In the genomic region with DNA sequence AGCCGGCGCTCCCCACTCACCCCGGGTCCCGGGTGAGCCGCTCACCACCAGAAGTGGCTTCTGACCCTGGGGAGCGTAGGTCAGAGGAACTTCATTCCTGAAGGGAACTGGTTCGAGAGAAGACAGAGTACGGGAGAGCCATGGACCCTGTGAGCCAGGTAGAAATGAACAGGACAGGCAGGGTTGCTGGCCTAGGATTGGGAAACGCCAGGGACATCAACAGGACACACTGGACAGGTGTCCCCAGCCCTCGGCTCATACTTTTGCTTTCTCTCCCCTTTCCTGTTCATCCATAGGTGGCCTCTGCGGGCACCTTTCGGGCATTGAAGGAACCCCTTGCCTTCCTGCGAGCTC, we compare ENCODE assay signal across 12 mouse cellular contexts. TPM values are rescaled to one million over a fixed set of nuclear protein-coding genes. Genes with fewer than 3 reads are reported as not detected.
A peak's percentile ranks its signal among the peaks of the same experiment; 100 is the strongest.
DNase-seq lines count a peak whose midpoint lies in the region; ATAC-seq and TF ChIP-seq lines count a peak whose summit lies in the region.
"Had no signal": no experiment of that assay in that cellular context is flagged by ENCODE, and none has a peak within 500 bp of the region (broad histone marks: within the 10 kb centered on the region; RNA-seq: fewer than 3 reads in every experiment).

No protein-coding gene starts in this region.

- no peak for ATAC-seq in liver, embryonic 13.5 days (ENCODE audit: low read depth)

- peak overlapping the region; percentile 56 for H3K4me3 ChIP-seq in heart, embryonic 10.5 days
- no peak overlapping the region for H3K4me3 ChIP-seq in heart, adult 2 months
- H3K4me3 ChIP-seq in testis, adult 2 months (ENCODE audit: control insufficient read depth, low read depth, low read length), result peak overlapping the region; percentile 23; the same call in 1 of the 2 replicates
- H3K4me3 ChIP-seq in liver, embryonic 13.5 days (replicated peaks), result peak overlapping the region; percentile 12; the same call in 1 of the 2 replicates
- H3K4me3 ChIP-seq: megakaryocyte, embryonic 14.5 days had no signal

- WGBS in heart, embryonic 10.5 days, result 16% methylated on average over 13 of the region's 13 CpGs
- WGBS in heart, adult 2 months, result 12% methylated on average over 13 of the region's 13 CpGs
- WGBS in liver, embryonic 13.5 days (ENCODE audit: insufficient replicate concordance), result 17% methylated on average over 13 of the region's 13 CpGs

- TF ChIP-seq POLR2A in heart, adult 2 months (IDR thresholded peaks at IDR 0.05; ENCODE audit: insufficient read depth, low read depth, low read length), result no peak
- no peak for TF ChIP-seq POLR2A in testis, adult 2 months (IDR thresholded peaks at IDR 0.05; ENCODE audit: control insufficient read depth, low read depth, low read length)

- no peak for TF ChIP-seq CTCF in heart, adult 2 months (IDR thresholded peaks at IDR 0.05)
- TF ChIP-seq CTCF in testis, adult 2 months (IDR thresholded peaks at IDR 0.05; ENCODE audit: control insufficient read depth, insufficient read depth, insufficient replicate concordance, low read depth, low read length), result no peak

- TF ChIP-seq EP300 in heart, adult 2 months (IDR thresholded peaks at IDR 0.05; ENCODE audit: insufficient read depth, low read depth, low read length), result no peak

- H3K9me3 ChIP-seq in heart, embryonic 10.5 days, result no peaks in the 10 kb centered on the region
- no peaks in the 10 kb centered on the region for H3K9me3 ChIP-seq in liver, embryonic 13.5 days (replicated peaks)

- peak overlapping the region; percentile 35 for H3K4me2 ChIP-seq in liver, embryonic 13.5 days

- H3K4me1 ChIP-seq in heart, embryonic 10.5 days, result peaks cover 10% of the 10 kb centered on the region; the same call in 1 of the 2 replicates
- no peaks in the 10 kb centered on the region for H3K4me1 ChIP-seq in heart, adult 2 months (ENCODE audit: control insufficient read depth, insufficient read depth, low read length)
- no peaks in the 10 kb centered on the region; the same call in 1 of the 2 replicates for H3K4me1 ChIP-seq in testis, adult 2 months (ENCODE audit: control insufficient read depth, insufficient read depth, low read length)
- no peaks in the 10 kb centered on the region for H3K4me1 ChIP-seq in liver, embryonic 13.5 days (replicated peaks)
- H3K4me1 ChIP-seq: megakaryocyte, embryonic 14.5 days had no signal

- no peak for DNase-seq in heart, embryonic 10.5 days (ENCODE audit: low spot score)
- DNase-seq in heart, adult 2 months, result no peak
- no peak for DNase-seq in testis, postnatal 14 days (ENCODE audit: low spot score)
- DNase-seq in liver, embryonic 13.5 days, result no peak
- no peak for DNase-seq in embryo, embryonic 10 days (ENCODE audit: low spot score)
- DNase-seq in cerebellum, postnatal 25 days, result no peak
- DNase-seq in layer of hippocampus, postnatal 10 days (ENCODE audit: low spot score in 2 of 2), result no peak
- DNase-seq: B cell, adult 2 months had no signal

- no peaks in the 10 kb centered on the region for H3K36me3 ChIP-seq in heart, embryonic 10.5 days
- no peaks in the 10 kb centered on the region for H3K36me3 ChIP-seq in heart, adult 2 months (ENCODE audit: control insufficient read depth, insufficient read depth, low read length)
- no peaks in the 10 kb centered on the region for H3K36me3 ChIP-seq in testis, adult 2 months (ENCODE audit: control insufficient read depth, insufficient read depth, low read length)
- no peaks in the 10 kb centered on the region for H3K36me3 ChIP-seq in liver, embryonic 13.5 days

- intact Hi-C loops in heart, adult 2 months (cut with DNase I), result no loop called here

- H3K27me3 ChIP-seq in heart, embryonic 10.5 days (ENCODE audit: insufficient read depth, poor library complexity, severe bottlenecking), result peaks cover 6% of the 10 kb centered on the region
- no peaks in the 10 kb centered on the region for H3K27me3 ChIP-seq in heart, adult 2 months (ENCODE audit: control insufficient read depth, insufficient read depth, low read length)
- no peaks in the 10 kb centered on the region for H3K27me3 ChIP-seq in testis, adult 2 months (ENCODE audit: control insufficient read depth, insufficient read depth, low read length)
- no peaks in the 10 kb centered on the region for H3K27me3 ChIP-seq in liver, embryonic 13.5 days
- H3K27me3 ChIP-seq: megakaryocyte, embryonic 14.5 days had no signal

- no peaks in the 10 kb centered on the region for H3K79me2 ChIP-seq in heart, adult 2 months (replicated peaks; ENCODE audit: control insufficient read depth, insufficient read depth, low read length)

- no peak overlapping the region for H3K9ac ChIP-seq in heart, adult 2 months (ENCODE audit: low read depth, low read length)
- no peak overlapping the region for H3K9ac ChIP-seq in liver, embryonic 13.5 days

- H3K27ac ChIP-seq in heart, embryonic 10.5 days, result no peak overlapping the region
- no peak overlapping the region for H3K27ac ChIP-seq in heart, adult 2 months
- H3K27ac ChIP-seq in testis, adult 2 months (ENCODE audit: control insufficient read depth, insufficient read depth, low read depth, low read length), result no peak overlapping the region
- H3K27ac ChIP-seq in liver, embryonic 13.5 days, result no peak overlapping the region

RNA-seq across cellular contexts. Expression of a gene that starts 0.2 kb away (rescaled TPM):
- polyA plus RNA-seq in heart, embryonic 10.5 days (2016; fragmentation: Nextera tagmentation; extraction: Ambion mirVana), result 0.19 and 0.34 TPM in 2 replicates
- total RNA-seq in heart, adult 2 months (2021), result under 1 TPM; 0.26 to 0.34 TPM
- polyA plus RNA-seq in heart, adult 2 months (2012; rRNA removed), result 0.32 TPM in 1 of 2 replicates, not detected in the other
- polyA plus RNA-seq in testis, adult 2 months (2012; rRNA removed), result 0.25 TPM in 1 of 2 replicates, not detected in the other
- 0.13 and 0.14 TPM in 2 replicates for polyA plus RNA-seq in liver, embryonic 13.5 days (2015; fragmentation: Nextera tagmentation; extraction: Ambion mirVana)
- 100 to 1,000 TPM; 122 to 125 TPM for total RNA-seq in layer of hippocampus, postnatal 10 days (2021)
- total RNA-seq: common myeloid progenitor, adult 5-6 weeks had no signal
- polyA plus RNA-seq: spleen, adult 2 months had no signal
